Mouse (Mus musculus): ENCODE data around the gene Nrxn2. TPM values are rescaled to one million over a fixed set of nuclear protein-coding genes. Genes with fewer than 3 reads are reported as not detected.

Nrxn2 gene
- under 1 TPM; 0.28 to 0.58 TPM for polyA plus RNA-seq (2017; shearing (Covaris generic))

GRCm38 (mm10) chr19:6418233-6418879, at the start of gene Nrxn2:
TSS of gene Nrxn2 (plus strand) at chr19:6418731.

GRCm38 (mm10) chr19:6384128-6384527, 34.4 kb upstream of the Nrxn2 start, which contains the start of gene Pygm:
TSS of gene Pygm (plus strand) at chr19:6384399.

GRCm38 (mm10) chr19:6399285-6400095, 19.0 kb upstream of the Nrxn2 start, which contains the start of gene Rasgrp2:
TSS of gene Rasgrp2 (plus strand) at chr19:6399340.

GRCm38 (mm10) chr19:6542367-6543034, 124.0 kb downstream of the Nrxn2 start, which contains the start of gene Slc22a12:
TSS of gene Slc22a12 (minus strand) at chr19:6543032.

Other genes with a start within 250 kb of the Nrxn2 start
- 1 to 10 TPM in 1 of 2 experiments, not detected in 1; 1.2 TPM for gene Majin, start 234.3 kb upstream of the Nrxn2 start, polyA plus RNA-seq (2017; shearing (Covaris generic))
- not detected for gene Gpha2, start 192.4 kb upstream of the Nrxn2 start, polyA plus RNA-seq (2017; shearing (Covaris generic))
- gene Ppp2r5b, start 182.9 kb upstream of the Nrxn2 start, polyA plus RNA-seq (2017; shearing (Covaris generic)) = 10 to 100 TPM; 21.9 to 26.7 TPM
- 10 to 100 TPM; 23.5 to 31.5 TPM for gene Atg2a, start 177.1 kb upstream of the Nrxn2 start, polyA plus RNA-seq (2017; shearing (Covaris generic))
- gene Ehd1, start 142.0 kb upstream of the Nrxn2 start, polyA plus RNA-seq (2017; shearing (Covaris generic)) = 10 to 100 TPM; 22.3 to 27.6 TPM
- under 1 TPM; 0.11 to 0.46 TPM for gene Cdc42bpg, start 112.3 kb upstream of the Nrxn2 start, polyA plus RNA-seq (2017; shearing (Covaris generic))
- 10 to 100 TPM; 48.2 to 74.8 TPM for gene Men1, start 83.8 kb upstream of the Nrxn2 start, polyA plus RNA-seq (2017; shearing (Covaris generic))
- gene Map4k2, start 77.6 kb upstream of the Nrxn2 start, polyA plus RNA-seq (2017; shearing (Covaris generic)) = 100 to 1,000 TPM; 153 to 184 TPM
- 100 to 1,000 TPM; 262 to 306 TPM for gene Sf1, start 55.0 kb upstream of the Nrxn2 start, polyA plus RNA-seq (2017; shearing (Covaris generic))
- 1 to 10 TPM; 3.0 to 3.4 TPM for gene Pygm, start 34.3 kb upstream of the Nrxn2 start, polyA plus RNA-seq (2017; shearing (Covaris generic))
- 100 to 1,000 TPM; 141 to 333 TPM for gene Rasgrp2, start 19.4 kb upstream of the Nrxn2 start, polyA plus RNA-seq (2017; shearing (Covaris generic))
- gene Slc22a12, start 124.3 kb downstream of the Nrxn2 start, polyA plus RNA-seq (2017; shearing (Covaris generic)) = not detected

All from inflammation-experienced regulatory T-cells (primary cell).